Mouse (Mus musculus) cerebellum, postnatal 14 days (tissue): Measurements from ENCODE around the gene Olfr1283.
"Not testable (repeated sequence)": the region's sequence is repeated elsewhere in the genome, so short reads cannot be mapped to it uniquely, and the experiment has no call there.

Experiments used
- DNase-seq, 2 experiments: peaks; one replicate each; pipeline ENCODE4 v3.0.0; 2021; ENCODE audit warnings: mixed read lengths in 2 of 2

Gene Olfr1283

GRCm38 (mm10) chr2:111366490-111366889 lies at the start of gene Olfr1283:
Gene Olfr1283, plus strand, starts transcription at chr2:111366790.
- no peak for DNase-seq

GRCm38 (mm10) chr2:111326220-111326619 lies 40.4 kb upstream of the Olfr1283 start, which contains the start of gene Olfr1281:
Gene Olfr1281, plus strand, starts transcription at chr2:111326520.
- DNase-seq = no peak

GRCm38 (mm10) chr2:111333721-111334120 lies 32.9 kb upstream of the Olfr1283 start:
- DNase-seq = not testable (repeated sequence)

GRCm38 (mm10) chr2:111335976-111336375 lies 30.6 kb upstream of the Olfr1283 start, which contains the start of gene Olfr1282:
Gene Olfr1282, minus strand, starts transcription at chr2:111336076.
- no peak for DNase-seq

- DNase-seq = no peak
Measured at GRCm38 (mm10) chr2:111375222-111375621, 8.6 kb downstream of the Olfr1283 start, which contains the start of gene Olfr1284. Gene Olfr1284, plus strand, starts transcription at chr2:111375522.
